In genomic region chr10:43221659-43222058, GRCm38 (mm10) we compare ENCODE assay signal across 8 mouse cellular contexts. TPM values are rescaled to one million over a fixed set of nuclear protein-coding genes. Genes with fewer than 3 reads are reported as not detected.
DNase-seq lines count a peak whose midpoint lies in the region; ATAC-seq and TF ChIP-seq lines count a peak whose summit lies in the region.

No protein-coding gene starts in this region.

- peak overlapping the region; percentile 80 for H3K4me2 ChIP-seq in embryonic facial prominence, embryonic 12.5 days (replicated peaks)
- H3K4me2 ChIP-seq in hindbrain, embryonic 12.5 days (replicated peaks): peak overlapping the region; percentile 91
- peak overlapping the region; percentile 91 for H3K4me2 ChIP-seq in liver, embryonic 13.5 days
- H3K4me2 ChIP-seq in neural tube, embryonic 15.5 days: peak overlapping the region; percentile 83

- no peaks in the 10 kb centered on the region for H3K36me3 ChIP-seq in heart, embryonic 10.5 days
- H3K36me3 ChIP-seq in ES-Bruce4 (ENCODE audit: control insufficient read depth, insufficient read depth, low read length, poor library complexity, severe bottlenecking): no peaks in the 10 kb centered on the region
- H3K36me3 ChIP-seq in embryonic facial prominence, embryonic 12.5 days: no peaks in the 10 kb centered on the region
- no peaks in the 10 kb centered on the region for H3K36me3 ChIP-seq in hindbrain, embryonic 12.5 days
- H3K36me3 ChIP-seq in liver, embryonic 13.5 days: no peaks in the 10 kb centered on the region
- H3K36me3 ChIP-seq in neural tube, embryonic 15.5 days: no peaks in the 10 kb centered on the region

- no peaks in the 10 kb centered on the region for H3K9me3 ChIP-seq in heart, embryonic 10.5 days
- H3K9me3 ChIP-seq in ES-Bruce4 (replicated peaks; ENCODE audit: control insufficient read depth, insufficient read depth, low read length, poor library complexity, severe bottlenecking): no peaks in the 10 kb centered on the region
- no peaks in the 10 kb centered on the region for H3K9me3 ChIP-seq in embryonic facial prominence, embryonic 12.5 days
- H3K9me3 ChIP-seq in hindbrain, embryonic 12.5 days (replicated peaks): no peaks in the 10 kb centered on the region
- no peaks in the 10 kb centered on the region for H3K9me3 ChIP-seq in liver, embryonic 13.5 days (replicated peaks)
- no peaks in the 10 kb centered on the region for H3K9me3 ChIP-seq in neural tube, embryonic 15.5 days (replicated peaks)

- TF ChIP-seq EP300 in ES-Bruce4 (IDR thresholded peaks at IDR 0.05; ENCODE audit: insufficient read depth, low read depth, low read length): no peak

- peak overlapping the region; percentile 97 for H3K27ac ChIP-seq in heart, embryonic 10.5 days
- H3K27ac ChIP-seq in ES-Bruce4 (ENCODE audit: insufficient read depth, low read length): peak overlapping the region; percentile 70
- peak overlapping the region; percentile 87 for H3K27ac ChIP-seq in embryonic facial prominence, embryonic 12.5 days
- peak overlapping the region; percentile 96 for H3K27ac ChIP-seq in hindbrain, embryonic 12.5 days
- H3K27ac ChIP-seq in liver, embryonic 13.5 days: peak overlapping the region; percentile 86
- H3K27ac ChIP-seq in neural tube, embryonic 15.5 days (replicated peaks): peak overlapping the region; percentile 95

- no peaks in the 10 kb centered on the region for H3K27me3 ChIP-seq in heart, embryonic 10.5 days (ENCODE audit: insufficient read depth, poor library complexity, severe bottlenecking)
- no peaks in the 10 kb centered on the region for H3K27me3 ChIP-seq in ES-Bruce4 (ENCODE audit: control insufficient read depth, insufficient read depth, low read length, poor library complexity, severe bottlenecking)
- no peaks in the 10 kb centered on the region for H3K27me3 ChIP-seq in embryonic facial prominence, embryonic 12.5 days
- no peaks in the 10 kb centered on the region for H3K27me3 ChIP-seq in hindbrain, embryonic 12.5 days
- H3K27me3 ChIP-seq in liver, embryonic 13.5 days: no peaks in the 10 kb centered on the region
- no peaks in the 10 kb centered on the region for H3K27me3 ChIP-seq in neural tube, embryonic 15.5 days (replicated peaks)

- under 1% methylated on average over 25 of the region's 25 CpGs for WGBS in heart, embryonic 10.5 days
- under 1% methylated on average over 25 of the region's 25 CpGs for WGBS in embryonic facial prominence, embryonic 12.5 days
- WGBS in hindbrain, embryonic 12.5 days: under 1% methylated on average over 25 of the region's 25 CpGs
- 1% methylated on average over 25 of the region's 25 CpGs for WGBS in liver, embryonic 13.5 days (ENCODE audit: insufficient replicate concordance)
- WGBS in neural tube, embryonic 15.5 days: under 1% methylated on average over 25 of the region's 25 CpGs

- TF ChIP-seq POLR2A in ES-Bruce4 (IDR thresholded peaks at IDR 0.05; ENCODE audit: insufficient read depth, low read length): no peak

- DNase-seq in heart, embryonic 10.5 days (ENCODE audit: low spot score): no peak
- DNase-seq in heart, adult 8-10 months (ENCODE audit: low spot score): no peak
- no peak for DNase-seq in liver, embryonic 13.5 days
- DNase-seq in frontal cortex, postnatal 14 days (ENCODE audit: low spot score in 2 of 2): no peak

- peak overlapping the region; percentile 87 for H3K4me3 ChIP-seq in heart, embryonic 10.5 days
- peak overlapping the region; percentile 72 for H3K4me3 ChIP-seq in ES-Bruce4 (ENCODE audit: low read depth, low read length)
- H3K4me3 ChIP-seq in embryonic facial prominence, embryonic 12.5 days: peak overlapping the region; percentile 96
- H3K4me3 ChIP-seq in hindbrain, embryonic 12.5 days: peak overlapping the region; percentile 84
- H3K4me3 ChIP-seq in liver, embryonic 13.5 days (replicated peaks): peak overlapping the region; percentile 85
- peak overlapping the region; percentile 65 for H3K4me3 ChIP-seq in neural tube, embryonic 15.5 days (replicated peaks)

- H3K4me1 ChIP-seq in heart, embryonic 10.5 days: peaks cover 3% of the 10 kb centered on the region; the same call in 1 of the 2 replicates
- no peaks in the 10 kb centered on the region for H3K4me1 ChIP-seq in ES-Bruce4 (ENCODE audit: control insufficient read depth, insufficient read depth, low read length)
- peaks cover 9% of the 10 kb centered on the region for H3K4me1 ChIP-seq in embryonic facial prominence, embryonic 12.5 days
- H3K4me1 ChIP-seq in hindbrain, embryonic 12.5 days: peaks cover 11% of the 10 kb centered on the region
- peaks cover 37% of the 10 kb centered on the region for H3K4me1 ChIP-seq in liver, embryonic 13.5 days (replicated peaks)
- H3K4me1 ChIP-seq in neural tube, embryonic 15.5 days: peaks cover 16% of the 10 kb centered on the region

- ATAC-seq in embryonic facial prominence, embryonic 12.5 days (ENCODE audit: insufficient number of reproducible peaks, insufficient read depth, low FRiP score, low TSS enrichment): peak; percentile 54
- ATAC-seq in hindbrain, embryonic 12.5 days (ENCODE audit: low FRiP score): peak; percentile 63; the same call in 1 of the 2 replicates
- peak; percentile 37 for ATAC-seq in liver, embryonic 13.5 days (ENCODE audit: low read depth)
- ATAC-seq in neural tube, embryonic 15.5 days (ENCODE audit: low FRiP score): peak; percentile 58

- no peak for TF ChIP-seq CTCF in ES-Bruce4 (IDR thresholded peaks at IDR 0.05; ENCODE audit: low read depth, low read length)

- peak overlapping the region; percentile 86 for H3K9ac ChIP-seq in ES-Bruce4 (ENCODE audit: low read depth, poor library complexity, severe bottlenecking)
- peak overlapping the region; percentile 95 for H3K9ac ChIP-seq in embryonic facial prominence, embryonic 12.5 days
- peak overlapping the region; percentile 77 for H3K9ac ChIP-seq in hindbrain, embryonic 12.5 days
- H3K9ac ChIP-seq in liver, embryonic 13.5 days: peak overlapping the region; percentile 94
- peak overlapping the region; percentile 83 for H3K9ac ChIP-seq in neural tube, embryonic 15.5 days (replicated peaks)

RNA-seq across cellular contexts. Expression of gene Pdss2, which starts 0.4 kb away (rescaled TPM):
- polyA plus RNA-seq in heart, embryonic 10.5 days (2016; fragmentation: Nextera tagmentation; extraction: Ambion mirVana): 11.7 and 13.0 TPM in 2 replicates
- total RNA-seq in heart, adult 8-10 months (2022): 10 to 100 TPM; 35.6 to 37.5 (median 36.0) TPM
- 12.6 and 13.1 TPM in 2 replicates for polyA plus RNA-seq in ES-Bruce4 (2011; ENCODE audit: insufficient read depth, insufficient read length, low read depth, missing spikeins)
- polyA plus RNA-seq in embryonic facial prominence, embryonic 12.5 days (2016; fragmentation: Nextera tagmentation; extraction: Ambion mirVana): 13.3 and 15.4 TPM in 2 replicates
- polyA plus RNA-seq in hindbrain, embryonic 12.5 days (2016; fragmentation: Nextera tagmentation; extraction: Ambion mirVana): 14.6 and 14.9 TPM in 2 replicates
- polyA plus RNA-seq in liver, embryonic 13.5 days (2015; fragmentation: Nextera tagmentation; extraction: Ambion mirVana): 9.0 and 10.5 TPM in 2 replicates
- 16.1 and 16.8 TPM in 2 replicates for polyA plus RNA-seq in neural tube, embryonic 15.5 days (2015; fragmentation: Nextera tagmentation; extraction: Ambion mirVana)

RNA-seq across cellular contexts. Expression of gene 9030612E09Rik, which starts 47.2 kb away (rescaled TPM):
- polyA plus RNA-seq in heart, embryonic 10.5 days (2016; fragmentation: Nextera tagmentation; extraction: Ambion mirVana): 0.38 and 0.44 TPM in 2 replicates
- total RNA-seq in heart, adult 8-10 months (2022): 1 to 10 TPM; 2.7 to 3.3 (median 2.9) TPM
- polyA plus RNA-seq in ES-Bruce4 (2011; ENCODE audit: insufficient read depth, insufficient read length, low read depth, missing spikeins): not detected in 2 replicates
- 1.8 and 2.1 TPM in 2 replicates for polyA plus RNA-seq in embryonic facial prominence, embryonic 12.5 days (2016; fragmentation: Nextera tagmentation; extraction: Ambion mirVana)
- polyA plus RNA-seq in hindbrain, embryonic 12.5 days (2016; fragmentation: Nextera tagmentation; extraction: Ambion mirVana): 2.5 and 2.6 TPM in 2 replicates
- polyA plus RNA-seq in liver, embryonic 13.5 days (2015; fragmentation: Nextera tagmentation; extraction: Ambion mirVana): not detected in 2 replicates
- polyA plus RNA-seq in neural tube, embryonic 15.5 days (2015; fragmentation: Nextera tagmentation; extraction: Ambion mirVana): 1.4 and 1.5 TPM in 2 replicates

RNA-seq across cellular contexts. Expression of gene Sobp, which starts 47.3 kb away (rescaled TPM):
- 1.3 TPM in 2 replicates for polyA plus RNA-seq in heart, embryonic 10.5 days (2016; fragmentation: Nextera tagmentation; extraction: Ambion mirVana)
- 10 to 100 TPM; 13.3 to 17.7 (median 15.5) TPM for total RNA-seq in heart, adult 8-10 months (2022)
- polyA plus RNA-seq in ES-Bruce4 (2011; ENCODE audit: insufficient read depth, insufficient read length, low read depth, missing spikeins): 0.30 and 0.36 TPM in 2 replicates
- 6.8 and 7.7 TPM in 2 replicates for polyA plus RNA-seq in embryonic facial prominence, embryonic 12.5 days (2016; fragmentation: Nextera tagmentation; extraction: Ambion mirVana)
- polyA plus RNA-seq in hindbrain, embryonic 12.5 days (2016; fragmentation: Nextera tagmentation; extraction: Ambion mirVana): 10.8 and 11.5 TPM in 2 replicates
- polyA plus RNA-seq in liver, embryonic 13.5 days (2015; fragmentation: Nextera tagmentation; extraction: Ambion mirVana): 0.02 and 0.03 TPM in 2 replicates
- polyA plus RNA-seq in neural tube, embryonic 15.5 days (2015; fragmentation: Nextera tagmentation; extraction: Ambion mirVana): 7.7 and 10.0 TPM in 2 replicates
